Mouse (Mus musculus) stomach, embryonic 16.5 days (tissue): Measurements from ENCODE around the gene Sh3rf1. TPM values are rescaled to one million over a fixed set of nuclear protein-coding genes. Genes with fewer than 3 reads are reported as not detected.

Experiments
- ATAC-seq: fragments of 200-750 bp; cut with Nextera tagmentation; 2 replicates; pipeline ENCODE4 v1.8.0; 2017; ENCODE audit warnings: moderate number of reproducible peaks, moderate TSS enrichment; ENCODE audit not compliant: insufficient read depth, low FRiP score
- H3K27ac ChIP-seq: fragments of 300-500 bp; sonication (generic); 2 replicates; pipeline ENCODE4 v1.5.1; 2014; ENCODE audit warnings: low read length
- H3K27me3 ChIP-seq: fragments of 300-500 bp; sonication (generic); 2 replicates; pipeline ENCODE4 v1.6.1; 2014; ENCODE audit warnings: low read length, control low read depth, mixed read lengths; ENCODE audit not compliant: control insufficient read depth, insufficient read depth
- H3K36me3 ChIP-seq: fragments of 300-500 bp; sonication (generic); 2 replicates; pipeline ENCODE4 v1.6.1; 2014; ENCODE audit warnings: low read length; ENCODE audit not compliant: control insufficient read depth, insufficient read depth
- H3K4me1 ChIP-seq: fragments of 300-500 bp; sonication (generic); 2 replicates; pipeline ENCODE4 v1.6.1; 2014; ENCODE audit warnings: low read length, control low read depth, mixed read lengths; ENCODE audit not compliant: control insufficient read depth, insufficient read depth
- H3K4me2 ChIP-seq: fragments of 300-500 bp; sonication (generic); 2 replicates; pipeline ENCODE4 v1.6.1; 2014; ENCODE audit warnings: low read depth, low read length, mixed read lengths
- H3K4me3 ChIP-seq: fragments of 300-500 bp; sonication (generic); replicated peaks from 2 replicates; pipeline ENCODE4 v1.5.1; 2014; ENCODE audit warnings: mild to moderate bottlenecking, low read length
- H3K9ac ChIP-seq: fragments of 300-500 bp; sonication (generic); 2 replicates; pipeline ENCODE4 v1.6.1; 2014; ENCODE audit warnings: low read length
- H3K9me3 ChIP-seq: fragments of 300-500 bp; sonication (generic); replicated peaks from 2 replicates; pipeline ENCODE4 v1.6.1; 2016; ENCODE audit warnings: low read length, control low read depth; ENCODE audit not compliant: control insufficient read depth
- WGBS: fragments of 180-500 bp; shearing (Covaris S2); extraction: QIAGEN DNeasy Blood & Tissue Kit; methylation state at CpG from one replicate; pipeline ENCODE4 v1.1.7; 2014; 5-methylcytosine and 5-hydroxymethylcytosine counted together
- polyA plus RNA-seq: library from polyadenylated mRNA; unstranded; fragments of >200 nt; fragmentation: Nextera tagmentation; extraction: Ambion mirVana; gene quantifications from 2 replicates; pipeline ENCODE4 v1.2.1, GENCODE M21; 2015

Sh3rf1 gene
- polyA plus RNA-seq, 1 experiment from 2014 or later, result 10.2 TPM

- Histone ChIP-seq H3K4me3 (no peak overlapping the region), H3K27ac (no peak overlapping the region), H3K9ac (no peak overlapping the region), H3K27me3 (no peaks in the 10 kb centered on the region), H3K4me2 (no peak overlapping the region), H3K36me3 (no peaks in the 10 kb centered on the region), H3K9me3 (no peaks in the 10 kb centered on the region), H3K4me1 (peaks cover 3% of the 10 kb centered on the region; the same call in 1 of the 2 replicates)
- no peak for ATAC-seq
- WGBS, result 57% methylated on average over 5 of the region's 5 CpGs
These were observed 29.3 kb upstream of the Sh3rf1 start for GRCm38 (mm10) chr8:61194306-61194925.

GRCm38 (mm10) chr8:61200254-61200887 lies 23.3 kb upstream of the Sh3rf1 start:
- Histone ChIP-seq H3K9ac (no peak overlapping the region), H3K9me3 (no peaks in the 10 kb centered on the region), H3K4me3 (no peak overlapping the region), H3K36me3 (no peaks in the 10 kb centered on the region), H3K27ac (no peak overlapping the region), H3K4me1 (no peaks in the 10 kb centered on the region), H3K27me3 (no peaks in the 10 kb centered on the region), H3K4me2 (no peak overlapping the region)
- no peak for ATAC-seq
- 62% methylated on average over 6 of the region's 6 CpGs for WGBS

- Histone ChIP-seq H3K27ac (no peak overlapping the region), H3K9ac (no peak overlapping the region), H3K36me3 (no peaks in the 10 kb centered on the region), H3K9me3 (no peaks in the 10 kb centered on the region), H3K27me3 (no peaks in the 10 kb centered on the region), H3K4me1 (no peaks in the 10 kb centered on the region), H3K4me3 (no peak overlapping the region), H3K4me2 (no peak overlapping the region)
- no peak for ATAC-seq
- WGBS, result 63% methylated on average over 5 of the region's 5 CpGs
These were observed 20.4 kb upstream of the Sh3rf1 start for GRCm38 (mm10) chr8:61203035-61203826.

- Histone ChIP-seq H3K4me2 (no peak overlapping the region), H3K36me3 (no peaks in the 10 kb centered on the region), H3K9ac (no peak overlapping the region), H3K27ac (no peak overlapping the region), H3K4me1 (no peaks in the 10 kb centered on the region), H3K9me3 (no peaks in the 10 kb centered on the region), H3K27me3 (no peaks in the 10 kb centered on the region), H3K4me3 (no peak overlapping the region)
- ATAC-seq, result no peak
- 37% methylated on average over 2 of the region's 2 CpGs for WGBS
These were observed 16.8 kb upstream of the Sh3rf1 start for GRCm38 (mm10) chr8:61206876-61207275.

- Histone ChIP-seq H3K27me3 (no peaks in the 10 kb centered on the region), H3K4me3 (no peak overlapping the region), H3K4me2 (no peak overlapping the region), H3K9ac (no peak overlapping the region), H3K36me3 (no peaks in the 10 kb centered on the region), H3K27ac (no peak overlapping the region), H3K9me3 (no peaks in the 10 kb centered on the region), H3K4me1 (no peaks in the 10 kb centered on the region)
- WGBS, result 80% methylated on average over 4 of the region's 4 CpGs
- ATAC-seq, result no peak
These were observed 16.0 kb upstream of the Sh3rf1 start for GRCm38 (mm10) chr8:61207636-61208035.

- no peak overlapping the region for H3K4me3 ChIP-seq
- ATAC-seq, result no peak
- H3K9ac ChIP-seq, result no peak overlapping the region
- H3K4me1 ChIP-seq, result no peaks in the 10 kb centered on the region
- H3K9me3 ChIP-seq, result no peaks in the 10 kb centered on the region
- no peaks in the 10 kb centered on the region for H3K36me3 ChIP-seq
- no peaks in the 10 kb centered on the region for H3K27me3 ChIP-seq
- 83% methylated on average over 9 of the region's 9 CpGs for WGBS
- no peak overlapping the region for H3K4me2 ChIP-seq
- no peak overlapping the region for H3K27ac ChIP-seq
These were observed 15.0 kb upstream of the Sh3rf1 start for GRCm38 (mm10) chr8:61208719-61209118.

- Histone ChIP-seq H3K4me1 (no peaks in the 10 kb centered on the region), H3K27me3 (no peaks in the 10 kb centered on the region), H3K36me3 (no peaks in the 10 kb centered on the region), H3K27ac (no peak overlapping the region), H3K9ac (no peak overlapping the region), H3K4me2 (no peak overlapping the region), H3K4me3 (no peak overlapping the region), H3K9me3 (no peaks in the 10 kb centered on the region)
- 86% methylated on average over 8 of the region's 8 CpGs for WGBS
- no peak for ATAC-seq
These were observed 12.8 kb upstream of the Sh3rf1 start for GRCm38 (mm10) chr8:61210836-61211235.

GRCm38 (mm10) chr8:61215081-61215819 lies 8.4 kb upstream of the Sh3rf1 start:
- WGBS, result 50% methylated on average over 5 of the region's 5 CpGs
- peaks cover 8% of the 10 kb centered on the region; the same call in 1 of the 2 replicates for H3K4me1 ChIP-seq
- H3K27ac ChIP-seq, result no peak overlapping the region
- H3K4me3 ChIP-seq, result no peak overlapping the region
- H3K9ac ChIP-seq, result no peak overlapping the region
- H3K4me2 ChIP-seq, result no peak overlapping the region
- no peak for ATAC-seq
- no peaks in the 10 kb centered on the region for H3K27me3 ChIP-seq
- H3K9me3 ChIP-seq, result no peaks in the 10 kb centered on the region
- H3K36me3 ChIP-seq, result no peaks in the 10 kb centered on the region
